12 mouse cellular contexts compared by ENCODE assay signal in genomic region chr13:44711062-44711461, GRCm38 (mm10).
"Had no signal": no experiment of that assay in that cellular context is flagged by ENCODE, and none has a peak within 500 bp of the region (broad histone marks: within the 10 kb centered on the region; RNA-seq: fewer than 3 reads in every experiment).

No protein-coding gene starts in this region.

- H3K27me3 ChIP-seq: kidney, embryonic 15.5 days; midbrain, embryonic 13.5 days had no signal

- H3K4me2 ChIP-seq: kidney, embryonic 15.5 days; midbrain, embryonic 13.5 days had no signal

- H3K36me3 ChIP-seq: kidney, embryonic 15.5 days; midbrain, embryonic 13.5 days had no signal

- DNase-seq: kidney, adult 11 months; kidney, postnatal 36 days; layer of hippocampus, adult 9-11 months; layer of hippocampus, postnatal 36 days; lung, adult 2 months; lung, postnatal 36 days; right cerebral cortex, adult 18-20 months; thymus, postnatal 14 days had no signal

- H3K9ac ChIP-seq: kidney, embryonic 15.5 days; midbrain, embryonic 13.5 days had no signal

- ATAC-seq: lung, postnatal 0 days; midbrain, embryonic 13.5 days had no signal

- H3K4me3 ChIP-seq: kidney, embryonic 15.5 days; midbrain, embryonic 13.5 days had no signal

- H3K9me3 ChIP-seq: kidney, embryonic 15.5 days; midbrain, embryonic 13.5 days had no signal

- H3K27ac ChIP-seq: kidney, embryonic 15.5 days; midbrain, embryonic 13.5 days; stomach, postnatal 0 days had no signal
